Mouse (Mus musculus) cerebellum, postnatal 10 days (tissue): ENCODE measurements around the gene Gm3591.
"Not testable (repeated sequence)": the region's sequence is repeated elsewhere in the genome, so short reads cannot be mapped to it uniquely, and the experiment has no call there.

ENCODE experiments used
- DNase-seq, 2 experiments: peaks; one replicate each; pipeline ENCODE4 v3.0.0; 2021; ENCODE audit warnings: mixed read lengths in 2 of 2

Gm3591 gene

DNA sequence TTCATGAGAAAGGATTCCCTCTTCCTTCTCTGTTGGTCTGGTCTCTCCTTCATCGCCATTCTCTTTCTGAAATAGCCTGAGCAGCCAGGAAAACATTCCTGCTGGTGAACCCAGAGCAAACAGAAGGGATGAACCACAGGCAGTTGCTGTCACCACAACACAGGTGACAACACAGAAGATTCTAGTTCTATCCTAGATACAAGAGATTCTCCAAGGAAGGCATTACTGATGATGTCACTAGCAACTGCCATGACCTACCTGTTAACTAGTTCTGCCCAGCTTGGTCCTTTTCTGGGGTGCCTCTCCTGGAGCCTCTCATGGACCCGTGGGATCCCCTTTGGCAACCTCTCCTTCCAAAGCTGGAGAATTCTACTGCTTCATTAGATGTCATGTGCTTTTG is at the start of gene Gm3591:
Gm3591 (minus strand) TSS at position 101 of the 400 bp plus-strand sequence.
- not testable (repeated sequence) for DNase-seq

DNA sequence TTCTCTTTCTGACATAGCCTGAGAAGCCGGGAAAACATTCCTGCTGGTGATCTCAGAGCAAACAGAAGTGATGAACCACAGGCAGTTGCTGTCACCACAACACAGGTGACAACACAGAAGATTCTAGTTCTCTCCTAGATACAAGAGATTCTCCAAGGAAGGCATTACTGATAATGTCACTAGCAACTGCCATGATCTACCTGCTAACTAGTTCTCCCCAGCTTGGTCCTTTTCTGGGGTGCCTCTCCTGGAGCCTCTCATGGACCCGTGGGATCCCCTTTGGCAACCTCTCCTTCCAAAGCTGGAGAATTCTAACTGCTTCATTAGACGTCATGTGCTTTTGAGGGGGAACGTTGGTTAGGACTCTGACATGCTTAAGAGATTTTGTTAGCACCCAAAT is 32.2 kb upstream of the Gm3591 start, which contains the start of gene Gm3594:
Gm3594 (minus strand) TSS at position 101 of the 400 bp plus-strand sequence.
- DNase-seq, result not testable (repeated sequence)

GRCm38 (mm10) chr14:6440774-6441173 is 28.5 kb upstream of the Gm3591 start:
- DNase-seq, result not testable (repeated sequence)

DNA sequence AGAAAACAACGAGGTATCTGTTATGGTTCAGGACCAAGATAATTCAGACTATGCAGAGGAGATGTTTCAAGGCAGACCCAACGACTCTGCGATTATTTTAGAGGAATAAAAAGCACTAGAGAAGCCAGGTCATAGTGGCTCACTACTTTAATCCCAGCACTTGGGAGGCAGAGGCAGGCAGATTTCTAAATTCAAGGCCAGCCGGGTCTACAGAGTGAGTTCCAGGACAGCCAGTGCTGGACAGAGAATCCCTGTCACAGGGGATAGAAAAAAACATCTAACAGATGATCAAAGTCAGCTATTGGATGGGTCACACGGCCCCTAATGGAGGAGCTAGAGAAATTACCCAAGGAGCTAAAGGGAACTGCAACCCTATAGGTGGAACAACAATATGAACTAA is 27.9 kb upstream of the Gm3591 start:
- DNase-seq, result not testable (repeated sequence)

GRCm38 (mm10) chr14:6426766-6427165 is 14.5 kb upstream of the Gm3591 start:
- DNase-seq, result peak; percentile 44 to 52

DNA sequence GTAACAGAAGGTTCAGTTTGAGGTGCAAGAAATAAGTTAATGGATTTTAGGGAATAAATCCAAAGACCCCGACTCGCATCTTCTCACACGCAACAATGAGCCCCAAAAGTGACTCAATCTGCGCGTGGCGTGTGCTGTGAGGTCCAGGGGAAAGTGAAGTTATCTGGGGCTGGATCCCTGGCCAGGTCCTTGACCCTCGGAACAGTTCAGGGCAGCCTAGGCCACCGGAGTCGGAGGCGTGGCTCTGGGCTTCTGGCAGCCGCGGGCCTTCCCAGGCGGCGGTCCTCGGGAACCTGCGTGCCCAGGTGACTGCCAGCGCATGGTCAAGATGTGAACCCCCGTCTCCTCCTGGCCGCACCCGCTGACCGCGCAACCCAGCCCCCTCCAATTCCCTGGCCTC is 14.1 kb upstream of the Gm3591 start:
- DNase-seq, result peak; percentile 5 to 17

DNA sequence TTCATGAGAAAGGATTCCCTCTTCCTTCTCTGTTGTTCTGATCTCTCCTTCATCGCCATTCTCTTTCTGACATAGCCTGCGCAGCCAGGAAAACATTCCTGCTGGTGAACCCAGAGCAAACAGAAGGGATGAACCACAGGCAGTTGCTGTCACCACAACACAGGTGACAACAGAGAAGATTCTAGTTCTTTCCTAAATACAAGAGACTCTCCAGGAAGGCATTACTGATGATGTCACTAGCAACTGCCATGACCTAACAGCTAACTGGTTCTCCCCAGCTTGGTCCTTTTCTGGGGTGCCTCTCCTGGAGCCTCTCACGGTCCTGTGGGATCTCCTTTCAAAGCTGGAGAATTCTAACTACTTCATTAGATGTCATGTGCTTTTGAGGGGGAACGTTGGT is 22.1 kb downstream of the Gm3591 start, which contains the start of gene Gm16440:
Gm16440 (minus strand) TSS at position 101 of the 400 bp plus-strand sequence.
- not testable (repeated sequence) for DNase-seq
